Mouse (Mus musculus): ENCODE results near the gene Mrpl39.

The Mrpl39 gene

DNA sequence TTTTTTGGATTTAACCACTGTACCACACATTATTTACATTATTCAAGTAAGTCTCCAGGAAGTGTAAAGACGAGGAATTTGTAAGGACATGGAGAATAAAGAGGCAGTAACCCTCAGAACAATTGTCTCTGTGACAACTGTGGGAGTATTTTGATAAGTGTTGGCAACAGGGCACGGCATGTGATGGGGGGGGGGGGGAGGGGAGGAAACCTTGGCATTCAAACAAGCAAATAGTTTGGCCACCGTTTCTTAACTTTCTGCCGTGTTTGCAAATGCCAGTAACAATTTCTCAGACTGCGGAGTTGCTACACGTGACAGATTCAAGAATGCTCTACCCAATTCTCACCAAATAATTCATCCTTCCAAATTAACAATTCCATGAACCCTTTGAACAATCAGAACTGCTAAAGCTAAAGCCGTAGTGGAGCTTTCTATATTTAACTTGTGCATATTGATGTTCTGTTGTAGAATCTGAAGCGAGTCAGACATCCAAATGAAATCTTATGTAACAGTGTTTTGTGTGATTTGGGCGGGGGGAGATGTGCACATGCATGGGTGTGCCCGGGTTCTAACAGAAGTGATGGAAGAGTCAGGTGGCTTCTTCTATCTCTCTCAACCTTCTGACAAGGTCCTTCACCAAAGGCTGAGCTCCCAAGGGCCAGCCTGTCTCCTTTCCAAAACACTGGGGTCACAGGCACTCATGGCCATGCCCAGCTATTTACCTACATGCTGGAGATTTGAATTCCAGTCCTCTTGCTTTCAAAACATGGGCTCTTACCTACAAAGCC, 9.4 kb upstream of the Mrpl39 start:
- no peak for DNase-seq (ENCODE audit: low spot score)

DNA sequence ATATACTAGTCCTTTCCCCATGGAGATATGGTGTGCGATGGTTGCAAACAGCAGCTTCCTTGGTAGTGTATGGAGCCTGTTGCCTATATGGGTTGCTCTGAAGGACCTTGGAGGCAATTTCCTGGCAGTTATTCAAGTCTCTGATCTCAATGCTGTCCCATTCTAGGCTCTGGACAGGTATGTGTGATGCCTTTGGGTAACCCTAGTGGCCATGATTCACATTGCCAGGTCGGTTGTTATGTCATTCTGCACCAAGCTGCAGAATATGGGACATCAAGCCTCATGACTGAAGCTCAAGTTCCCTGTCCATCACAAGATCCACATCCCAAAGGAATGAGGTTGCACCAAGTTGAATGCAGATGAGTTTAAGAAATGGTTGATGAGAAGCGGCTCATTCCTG, 1.8 kb upstream of the Mrpl39 start:
- DNase-seq (ENCODE audit: low spot score) = no peak

DNA sequence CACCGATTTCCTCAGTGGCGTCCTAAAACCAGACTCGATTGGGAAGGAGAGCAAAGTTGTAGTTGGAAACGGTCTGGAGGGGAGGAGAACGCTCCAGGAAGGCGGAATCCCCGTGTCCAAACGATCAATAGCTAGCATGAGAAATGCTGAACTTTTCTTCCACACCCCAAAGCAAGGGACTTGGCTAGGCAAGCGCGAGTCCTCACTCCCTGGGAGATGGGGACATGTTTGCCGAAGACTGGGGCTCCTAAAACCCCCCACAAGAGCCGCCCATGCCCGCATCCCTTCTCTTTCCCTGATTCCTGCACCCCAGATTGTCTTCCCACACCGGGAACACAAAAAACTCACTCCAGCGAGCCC, 756 bp downstream of the Mrpl39 start:
- DNase-seq (ENCODE audit: low spot score) = no peak

DNA sequence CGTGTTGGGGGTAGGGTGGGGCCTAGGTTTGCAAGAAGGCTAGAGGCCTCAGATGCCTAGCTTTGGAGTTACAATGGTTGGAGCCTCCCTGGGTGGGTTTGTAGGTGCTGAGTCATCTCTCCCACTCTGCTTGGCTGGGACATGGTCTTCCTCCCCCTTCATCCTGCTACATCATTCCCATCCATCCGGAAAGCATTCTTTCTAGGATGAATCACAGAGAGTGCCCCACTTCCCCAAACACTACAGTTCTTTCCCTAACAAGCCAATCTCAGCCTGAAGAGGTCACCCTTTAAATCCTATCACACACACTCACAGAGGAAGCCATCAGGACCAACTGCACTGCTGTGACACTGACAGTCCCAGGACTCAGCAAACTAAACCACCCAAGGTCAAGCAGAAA, 14.9 kb downstream of the Mrpl39 start:
- DNase-seq (ENCODE audit: low spot score) = no peak

- no peak for DNase-seq (ENCODE audit: low spot score)
Measured at GRCm38 (mm10) chr16:84718250-84718649, 17.3 kb downstream of the Mrpl39 start.

GRCm38 (mm10) chr16:84717618-84718248, 17.8 kb downstream of the Mrpl39 start:
- no peak for DNase-seq (ENCODE audit: low spot score)

DNA sequence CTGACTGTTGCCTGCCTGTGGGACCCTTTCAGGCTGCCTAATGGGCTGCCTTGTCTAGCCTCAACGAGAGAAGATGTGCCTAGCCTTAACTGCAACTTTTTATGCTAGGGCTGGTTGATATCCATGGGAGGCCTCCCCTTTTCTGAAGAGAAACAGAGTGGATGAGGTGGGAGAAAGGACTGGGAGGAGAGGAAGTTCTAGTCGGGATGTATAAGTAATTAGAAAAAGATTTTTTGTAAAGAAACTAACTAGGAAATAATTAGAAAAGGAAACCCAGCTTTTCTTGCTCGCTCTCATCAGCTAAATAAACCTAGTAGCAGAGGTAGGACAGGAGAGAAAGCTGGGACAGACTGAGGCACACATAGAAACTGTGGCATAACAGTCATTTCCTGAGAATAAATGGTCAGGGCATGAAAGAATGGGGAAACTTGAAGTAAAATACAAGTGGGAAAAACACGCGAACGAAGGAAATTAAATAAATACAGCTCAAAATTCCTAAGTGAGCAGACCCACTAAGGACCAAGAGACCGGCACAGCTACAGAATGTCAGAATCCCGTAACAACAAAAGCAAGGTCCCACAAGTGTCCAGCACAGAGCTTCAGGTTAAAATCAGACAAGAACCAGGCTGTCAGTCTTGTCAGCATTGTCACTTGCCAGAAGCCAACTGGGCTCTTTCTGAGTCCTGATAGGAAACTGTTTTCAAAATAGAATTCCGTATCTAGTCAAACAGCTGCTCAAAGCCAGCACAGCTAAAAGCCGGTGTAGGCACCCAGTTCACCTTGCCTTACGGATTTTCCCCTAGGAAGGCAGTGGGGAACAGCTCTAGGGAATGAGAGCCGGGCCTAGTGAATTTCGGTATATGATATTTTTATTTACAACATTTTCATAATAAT, 18.6 kb downstream of the Mrpl39 start:
- DNase-seq (ENCODE audit: low spot score) = no peak

GRCm38 (mm10) chr16:84716197-84716596, 19.3 kb downstream of the Mrpl39 start:
- no peak for DNase-seq (ENCODE audit: low spot score)

- DNase-seq (ENCODE audit: low spot score) = no peak
Measured at GRCm38 (mm10) chr16:84714978-84715377, 20.6 kb downstream of the Mrpl39 start.

- no peak for DNase-seq (ENCODE audit: low spot score)
Measured at GRCm38 (mm10) chr16:84713926-84714325, 21.6 kb downstream of the Mrpl39 start.

DNA sequence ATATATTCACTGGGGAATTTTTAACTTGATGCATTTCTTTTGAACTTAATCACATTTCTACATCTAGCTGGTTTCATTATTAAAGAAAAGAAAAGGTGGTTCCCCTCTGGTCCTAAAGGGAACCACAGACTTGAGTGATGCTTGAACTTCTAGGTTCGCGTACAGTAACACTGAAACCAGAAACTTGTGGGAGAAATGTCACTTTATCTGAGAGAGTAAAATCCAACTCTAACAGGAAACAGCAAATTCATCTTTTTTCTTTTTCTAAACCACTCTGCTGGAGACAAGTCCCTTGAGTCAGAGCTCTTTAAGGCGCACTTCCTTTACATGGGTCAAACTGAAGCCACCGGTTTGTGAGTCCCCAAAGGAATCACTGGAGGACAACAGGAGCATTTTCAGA, 22.4 kb downstream of the Mrpl39 start:
- no peak for DNase-seq (ENCODE audit: low spot score)

DNA sequence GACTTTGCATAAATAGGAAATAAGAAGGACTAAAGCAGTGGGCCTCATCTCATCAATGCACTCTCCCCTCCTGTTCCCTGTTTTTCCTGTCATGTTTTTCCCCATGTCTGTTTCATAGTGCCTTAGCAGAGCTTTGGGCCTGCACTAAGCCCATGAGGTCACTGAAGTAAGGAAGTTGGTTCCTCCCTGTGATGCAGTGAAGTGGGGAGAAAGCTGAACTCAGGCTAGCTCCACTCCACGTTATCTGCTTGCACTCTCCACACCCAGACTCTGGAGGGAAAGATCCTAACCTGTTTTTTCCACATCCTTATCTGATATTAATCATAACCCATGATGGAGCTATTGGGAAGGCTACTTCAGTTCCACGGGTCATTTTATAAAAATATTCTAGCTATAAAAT, 26.9 kb downstream of the Mrpl39 start:
- no peak for DNase-seq (ENCODE audit: low spot score)

GRCm38 (mm10) chr16:84707802-84708201, 27.7 kb downstream of the Mrpl39 start:
- DNase-seq (ENCODE audit: low spot score) = no peak

GRCm38 (mm10) chr16:84706571-84706970, 29.0 kb downstream of the Mrpl39 start:
- DNase-seq (ENCODE audit: low spot score) = no peak

GRCm38 (mm10) chr16:84705507-84705906, 30.0 kb downstream of the Mrpl39 start:
- DNase-seq (ENCODE audit: low spot score) = no peak

DNA sequence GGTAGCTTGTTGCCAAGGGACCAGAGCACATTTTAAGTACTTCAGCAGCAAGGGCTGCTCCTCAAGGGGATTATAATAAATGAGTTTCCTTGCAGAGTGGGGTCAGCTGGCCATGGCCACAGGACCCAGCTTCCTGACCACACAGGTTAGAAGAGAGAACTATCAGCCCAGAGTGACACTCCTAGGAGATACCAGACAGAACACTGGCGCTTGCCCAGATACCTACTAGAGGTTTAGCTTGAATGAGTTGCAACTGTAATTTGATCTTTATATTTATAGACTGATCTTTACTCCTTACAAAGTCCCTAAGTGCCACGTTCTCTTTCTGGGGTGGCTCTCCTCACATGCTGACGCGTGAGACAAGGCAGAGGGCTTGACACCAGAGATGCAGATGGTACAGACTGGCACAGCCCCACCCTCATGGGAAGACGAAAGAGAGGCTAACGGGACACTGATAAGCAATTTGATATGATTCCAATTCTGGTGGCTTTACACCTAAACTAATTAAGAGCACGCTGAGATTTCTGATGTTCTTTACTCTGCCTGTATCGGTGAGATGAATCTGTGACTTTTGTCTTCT, 30.8 kb downstream of the Mrpl39 start:
- no peak for DNase-seq (ENCODE audit: low spot score)

- DNase-seq (ENCODE audit: low spot score) = no peak
Measured at GRCm38 (mm10) chr16:84703769-84704660, 31.5 kb downstream of the Mrpl39 start.

DNA sequence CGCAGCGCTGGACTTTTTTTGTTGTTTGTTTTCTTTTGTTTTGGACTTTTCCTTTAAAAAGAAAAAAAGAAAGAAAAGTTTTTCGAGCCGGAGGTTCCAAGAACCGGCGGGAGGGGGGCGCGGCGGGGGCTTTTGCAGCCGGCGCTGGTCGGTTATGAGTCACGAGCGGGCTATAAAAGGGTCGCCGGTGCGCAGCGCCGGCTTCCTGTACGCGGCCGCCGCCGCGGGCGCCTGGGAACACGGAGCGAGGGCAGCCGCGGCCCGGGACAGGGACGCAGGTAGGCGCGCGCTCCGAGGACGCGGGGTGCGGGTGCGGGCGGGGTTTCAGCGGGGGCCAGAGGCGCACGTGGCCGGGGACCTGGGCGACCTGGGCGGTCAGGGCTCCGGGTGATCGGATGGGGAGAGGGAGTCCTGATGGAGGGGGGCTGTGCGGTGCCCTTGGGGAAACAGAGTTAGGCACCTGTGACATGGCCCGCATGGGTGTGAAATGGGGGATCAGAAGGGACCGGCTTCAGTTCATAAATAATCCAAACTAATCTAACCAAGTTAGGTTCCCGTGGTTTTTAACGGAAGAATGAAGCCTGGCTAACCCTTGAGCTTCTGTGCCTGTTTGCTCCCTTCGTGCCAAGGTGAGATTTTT, 32.3 kb downstream of the Mrpl39 start:
- DNase-seq (ENCODE audit: low spot score) = no peak

- no peak for DNase-seq (ENCODE audit: low spot score)
Measured at GRCm38 (mm10) chr16:84702230-84703128, 33.1 kb downstream of the Mrpl39 start.

DNA sequence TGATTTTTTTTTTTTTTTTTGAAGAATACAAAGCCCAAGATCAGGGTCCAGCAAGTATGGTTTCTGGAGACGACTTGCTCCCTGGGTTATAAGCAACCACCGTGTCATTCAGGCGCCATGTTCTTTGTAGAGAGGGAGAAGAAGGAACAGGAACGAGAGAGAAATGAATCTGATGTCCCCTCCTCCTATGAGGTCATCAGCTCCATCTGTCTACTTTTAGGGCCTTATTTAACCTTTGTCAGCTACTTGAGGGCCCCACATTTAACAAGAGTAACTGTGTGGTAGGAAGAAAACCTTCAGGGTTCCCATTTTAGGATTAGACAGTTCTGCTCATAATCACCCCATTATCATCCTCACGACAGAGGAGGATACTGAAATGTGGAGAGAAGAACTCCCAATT, 34.5 kb downstream of the Mrpl39 start:
- DNase-seq (ENCODE audit: low spot score) = no peak

All from layer of hippocampus, adult 11-12 months (tissue).